Mouse (Mus musculus) ES-E14 (cell line): ENCODE results near the gene Wls. TPM values are rescaled to one million over a fixed set of nuclear protein-coding genes. Genes with fewer than 3 reads are reported as not detected.

Experiments used
- DNase-seq: peaks from one replicate; pipeline ENCODE4 v3.0.0-alpha.2; 2013; ENCODE audit warnings: low read depth, low spot score
- H3K27ac ChIP-seq: 2 replicates; pipeline ENCODE4 v1.5.1; 2012; ENCODE audit warnings: low read depth, mild to moderate bottlenecking, low read length, moderate library complexity, mixed read lengths; ENCODE audit not compliant: poor library complexity, insufficient read depth, severe bottlenecking
- H3K36me3 ChIP-seq: 2 replicates; pipeline ENCODE4 v1.6.1; 2012; ENCODE audit warnings: mild to moderate bottlenecking, low read length, moderate library complexity, mixed read lengths; ENCODE audit not compliant: control insufficient read depth, poor library complexity, insufficient read depth, severe bottlenecking
- H3K4me1 ChIP-seq, 2 experiments: fragments of 150-350 bp in 1 of 2; sonication (generic) in 1 of 2; 2 replicates each; pipeline ENCODE4 v1.6.1; 2012; ENCODE audit warnings: low read length in 2 of 2, mild to moderate bottlenecking in 1 of 2, mixed read lengths in 1 of 2; ENCODE audit not compliant: control insufficient read depth in 2 of 2, insufficient read depth in 2 of 2, poor library complexity in 1 of 2
- H3K4me3 ChIP-seq, 2 experiments: fragments of 150-350 bp in 1 of 2; sonication (generic) in 1 of 2; 2 replicates each; pipeline ENCODE4 v1.5.1; 2012; ENCODE audit warnings: low read length in 2 of 2, low read depth in 1 of 2, mild to moderate bottlenecking in 1 of 2, mixed read lengths in 1 of 2; ENCODE audit not compliant: insufficient read depth in 1 of 2, poor library complexity in 1 of 2, severe bottlenecking in 1 of 2
- H3K9ac ChIP-seq: 2 replicates; pipeline ENCODE4 v1.6.1; 2012; ENCODE audit warnings: low read depth, mild to moderate bottlenecking, low read length, mixed read lengths; ENCODE audit not compliant: poor library complexity, insufficient read depth, severe bottlenecking
- H3K9me3 ChIP-seq: fragments of 150-350 bp; sonication (generic); 2 replicates; pipeline ENCODE4 v1.6.1; 2012; ENCODE audit warnings: low read depth, mild to moderate bottlenecking, low read length; ENCODE audit not compliant: control insufficient read depth, insufficient read depth
- CHD2 ChIP-seq: IDR thresholded peaks from 2 replicates; pipeline ENCODE4 v1.6.1; 2014; ENCODE audit warnings: mild to moderate bottlenecking, low read depth, low read length, inconsistent platforms
- HCFC1 ChIP-seq: IDR thresholded peaks from 2 replicates; pipeline ENCODE4 v1.6.1; 2012; ENCODE audit warnings: low read length, inconsistent platforms, borderline replicate concordance; ENCODE audit not compliant: insufficient read depth
- MAFK ChIP-seq: IDR thresholded peaks from 2 replicates; pipeline ENCODE4 v1.6.1; 2014; ENCODE audit warnings: mild to moderate bottlenecking, low read depth, low read length, inconsistent platforms; ENCODE audit not compliant: insufficient read depth
- ZC3H11A ChIP-seq: IDR thresholded peaks from 2 replicates; pipeline ENCODE4 v1.6.1; 2012; ENCODE audit warnings: low read depth, mild to moderate bottlenecking, inconsistent platforms, low read length, borderline replicate concordance
- ZNF384 ChIP-seq: IDR thresholded peaks from 2 replicates; pipeline ENCODE4 v1.6.1; 2012; ENCODE audit warnings: low read depth, low read length, inconsistent platforms
- in situ Hi-C, 2 experiments: fragments of 600-800 bp; cut with MboI; formaldehyde crosslinking; loops; one replicate each; pipeline ENCODE4 v1.15.1; 2025; ENCODE audit warnings: low sequenced_read_pairs in 2 of 2, inconsistent platforms in 1 of 2; ENCODE audit not compliant: unreplicated experiment in 2 of 2
- total RNA-seq: library from RNA; depleted of rRNA; stranded (reverse); fragments of 300-350 nt; gene quantifications from 2 replicates; pipeline ENCODE4 v1.2.3, GENCODE M21; 2012

The Wls gene
- total RNA-seq, 1 experiment, result 72.1 TPM

- TF ChIP-seq ZC3H11A (no peak), CHD2 (no peak), ZNF384 (no peak), MAFK (no peak), HCFC1 (no peak)
- H3K4me3 ChIP-seq, result no peak overlapping the region
- no peak overlapping the region for H3K9ac ChIP-seq
- no peak for DNase-seq
- H3K9me3 ChIP-seq, result no peaks in the 10 kb centered on the region
- in situ Hi-C loops, result no loop called here
- no peak overlapping the region for H3K27ac ChIP-seq
- H3K4me1 ChIP-seq, result peaks cover 0 to 2% of the 10 kb centered on the region in 2 experiments; a peak in 1 of 4 replicates
- no peaks in the 10 kb centered on the region for H3K36me3 ChIP-seq
These were observed 12.0 kb downstream of the Wls start for GRCm38 (mm10) chr3:159851476-159851875.

GRCm38 (mm10) chr3:159851980-159852379 is 12.5 kb downstream of the Wls start:
- no peak overlapping the region for H3K27ac ChIP-seq
- in situ Hi-C loops, result no loop called here
- H3K36me3 ChIP-seq, result no peaks in the 10 kb centered on the region
- H3K4me3 ChIP-seq, result no peak overlapping the region
- H3K9ac ChIP-seq, result no peak overlapping the region
- TF ChIP-seq ZNF384 (no peak), ZC3H11A (no peak), CHD2 (no peak), MAFK (no peak), HCFC1 (no peak)
- H3K4me1 ChIP-seq, result peaks cover 0 to 2% of the 10 kb centered on the region in 2 experiments; a peak in 1 of 4 replicates
- no peaks in the 10 kb centered on the region for H3K9me3 ChIP-seq
- DNase-seq, result no peak

GRCm38 (mm10) chr3:159857112-159857511 is 17.6 kb downstream of the Wls start:
- in situ Hi-C loops, result no loop called here
- no peak for DNase-seq
- Histone ChIP-seq H3K36me3 (no peaks in the 10 kb centered on the region), H3K9me3 (no peaks in the 10 kb centered on the region), H3K4me1 (no peaks in the 10 kb centered on the region), H3K9ac (no peak overlapping the region), H3K27ac (no peak overlapping the region), H3K4me3 (no peak overlapping the region)
- TF ChIP-seq MAFK (no peak), CHD2 (no peak), HCFC1 (no peak)

GRCm38 (mm10) chr3:159865691-159866090 is 26.2 kb downstream of the Wls start:
- Histone ChIP-seq H3K9me3 (no peaks in the 10 kb centered on the region), H3K27ac (no peak overlapping the region), H3K9ac (no peak overlapping the region), H3K4me1 (no peaks in the 10 kb centered on the region), H3K36me3 (no peaks in the 10 kb centered on the region), H3K4me3 (no peak overlapping the region)
- TF ChIP-seq CHD2, result no peak
- TF ChIP-seq MAFK, result no peak
- TF ChIP-seq ZNF384, result no peak
- no peak for TF ChIP-seq ZC3H11A
- no peak for TF ChIP-seq HCFC1
- in situ Hi-C loops, result no loop called here
- DNase-seq, result no peak

GRCm38 (mm10) chr3:159878983-159879382 is 39.5 kb downstream of the Wls start:
- in situ Hi-C loops, result no loop called here
- TF ChIP-seq ZNF384, result no peak
- no peak for TF ChIP-seq CHD2
- TF ChIP-seq ZC3H11A, result no peak
- TF ChIP-seq MAFK, result no peak
- no peak for TF ChIP-seq HCFC1
- Histone ChIP-seq H3K4me1 (no peaks in the 10 kb centered on the region), H3K4me3 (no peak overlapping the region), H3K9me3 (no peaks in the 10 kb centered on the region), H3K27ac (no peak overlapping the region), H3K36me3 (no peaks in the 10 kb centered on the region), H3K9ac (no peak overlapping the region)
- DNase-seq, result no peak
